Mouse (Mus musculus): ENCODE data around the gene Rab32.
"Not testable (repeated sequence)": the region's sequence is repeated elsewhere in the genome, so short reads cannot be mapped to it uniquely, and the experiment has no call there.

Gene Rab32

DNA sequence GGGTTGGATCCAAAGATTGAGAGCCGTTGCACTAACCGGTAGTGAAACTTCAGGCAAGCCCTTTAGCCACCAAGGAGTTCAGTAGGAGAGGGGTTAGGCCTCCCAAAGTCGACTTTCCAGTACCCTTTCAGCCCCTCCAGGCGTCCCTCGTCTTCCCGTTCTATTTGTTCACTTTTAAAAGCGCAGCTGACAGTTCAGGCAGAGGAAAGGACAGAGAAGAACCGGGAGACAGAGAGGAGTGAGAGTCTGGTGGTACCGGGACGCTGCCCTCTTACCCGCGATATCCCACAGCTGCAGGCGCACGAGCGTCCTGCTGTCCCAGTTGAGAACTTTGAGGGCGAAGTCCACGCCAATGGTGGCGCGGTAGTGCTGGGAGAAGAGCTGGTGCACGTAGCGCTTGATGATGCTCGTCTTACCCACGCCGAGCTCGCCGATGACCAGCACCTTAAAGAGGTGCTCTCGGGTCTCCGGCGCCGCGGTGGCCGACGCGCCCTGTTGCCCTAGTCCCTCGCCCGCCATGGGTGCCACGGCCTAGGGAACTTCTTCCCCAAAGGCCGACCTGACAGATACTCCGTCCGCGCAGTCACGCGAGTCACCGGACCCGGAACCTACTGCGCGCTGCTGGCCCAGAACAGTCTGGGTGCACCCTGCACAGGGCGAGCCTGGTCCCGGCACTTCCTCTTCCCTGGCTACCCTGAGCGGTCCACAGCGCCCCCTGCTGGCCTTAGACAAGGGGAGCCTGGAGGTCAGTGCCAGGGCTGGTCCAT, at the start of gene Rab32:
Gene Rab32 (minus strand): TSS at position 696 of the 767 bp plus-strand sequence.
- in situ Hi-C loops (cut with MboI; ENCODE audit: low sequenced_read_pairs), result no loop called here

- in situ Hi-C loops (cut with MboI; ENCODE audit: low sequenced_read_pairs), result no loop called here
Measured at GRCm38 (mm10) chr10:10600771-10601170, 42.7 kb upstream of the Rab32 start.

- in situ Hi-C loops (cut with MboI; ENCODE audit: low sequenced_read_pairs), result not testable (repeated sequence)
Measured at GRCm38 (mm10) chr10:10597495-10597894, 39.4 kb upstream of the Rab32 start.

DNA sequence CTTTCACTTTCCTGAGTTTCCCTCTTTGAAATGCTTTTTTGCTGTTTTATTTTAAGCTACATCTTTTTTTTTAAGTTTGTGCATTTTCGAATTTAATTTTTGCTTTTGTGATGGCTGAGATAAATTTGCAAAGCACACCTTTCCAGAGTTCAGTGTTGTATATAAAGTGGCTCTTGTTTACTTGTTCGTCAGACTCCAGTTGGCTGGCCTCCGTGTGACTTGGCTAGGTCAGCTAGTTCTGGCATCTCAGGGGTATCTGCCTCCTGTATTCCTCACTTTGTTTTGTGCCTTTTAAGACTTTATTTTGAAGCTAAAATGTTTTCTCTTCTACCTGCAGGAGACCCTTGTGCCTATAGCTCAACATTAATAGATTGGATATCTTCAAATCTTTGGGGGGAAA, 22.7 kb upstream of the Rab32 start:
- in situ Hi-C loops (cut with MboI; ENCODE audit: low sequenced_read_pairs), result no loop called here

GRCm38 (mm10) chr10:10579821-10580220, 21.8 kb upstream of the Rab32 start:
- in situ Hi-C loops (cut with MboI; ENCODE audit: low sequenced_read_pairs), result no loop called here

- in situ Hi-C loops (cut with MboI; ENCODE audit: low sequenced_read_pairs), result no loop called here
Measured at GRCm38 (mm10) chr10:10558337-10558711, 259 bp upstream of the Rab32 start.

GRCm38 (mm10) chr10:10557085-10557484, 980 bp downstream of the Rab32 start:
- in situ Hi-C loops (cut with MboI; ENCODE audit: low sequenced_read_pairs), result no loop called here

- in situ Hi-C loops (cut with MboI; ENCODE audit: low sequenced_read_pairs), result no loop called here
Measured at GRCm38 (mm10) chr10:10555676-10556075, 2.4 kb downstream of the Rab32 start.

- in situ Hi-C loops (cut with MboI; ENCODE audit: low sequenced_read_pairs), result no loop called here
Measured at GRCm38 (mm10) chr10:10555221-10555620, 2.8 kb downstream of the Rab32 start.

DNA sequence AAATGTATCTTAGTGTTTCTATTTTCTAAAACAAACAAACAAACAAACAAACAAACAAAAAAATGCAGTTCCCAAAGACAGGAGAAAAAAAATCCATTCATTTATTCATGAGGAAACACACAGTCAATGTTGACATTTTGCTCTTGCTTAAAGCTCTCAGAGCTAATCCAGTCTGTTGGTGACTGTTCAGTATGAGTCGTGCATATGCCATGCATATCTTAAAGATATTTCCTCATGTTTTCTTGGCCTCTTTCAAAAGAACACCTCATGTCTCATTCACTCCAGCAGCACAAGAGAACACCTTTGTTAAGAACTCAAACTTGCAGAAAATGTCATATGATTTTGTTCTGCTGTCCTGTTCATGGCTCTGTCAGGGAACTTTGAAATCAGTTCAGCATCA, 7.9 kb downstream of the Rab32 start:
- in situ Hi-C loops (cut with MboI; ENCODE audit: low sequenced_read_pairs), result no loop called here

DNA sequence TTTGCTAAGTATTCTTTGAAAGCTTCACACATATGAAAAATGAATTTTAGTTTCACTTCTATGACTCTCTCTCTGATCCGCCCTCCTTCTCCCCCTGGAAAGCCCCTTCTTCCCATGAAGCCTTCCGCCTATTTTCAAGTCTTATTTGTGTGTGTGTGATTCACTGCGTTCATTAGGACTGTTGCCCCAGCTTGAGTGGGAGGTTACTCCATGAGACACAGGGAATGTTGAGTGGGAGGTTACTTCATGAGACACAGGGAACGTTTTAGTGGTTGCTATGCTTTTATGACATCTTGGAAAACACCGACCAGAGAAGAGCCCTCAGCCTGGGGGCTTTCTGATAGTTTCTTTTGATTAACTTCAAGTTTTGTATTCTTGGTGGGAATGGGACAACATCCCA, 11.4 kb downstream of the Rab32 start:
- in situ Hi-C loops (cut with MboI; ENCODE audit: low sequenced_read_pairs), result no loop called here

GRCm38 (mm10) chr10:10544955-10545354, 13.1 kb downstream of the Rab32 start:
- in situ Hi-C loops (cut with MboI; ENCODE audit: low sequenced_read_pairs), result no loop called here
